Mouse (Mus musculus) cerebellum, postnatal 36 days (tissue): ENCODE results near the gene Rnf169.

Source experiments
- DNase-seq, 2 experiments: peaks; one replicate each; pipeline ENCODE4 v3.0.0; 2021 to 2022; ENCODE audit warnings: mixed read lengths in 2 of 2

Rnf169 gene

DNA sequence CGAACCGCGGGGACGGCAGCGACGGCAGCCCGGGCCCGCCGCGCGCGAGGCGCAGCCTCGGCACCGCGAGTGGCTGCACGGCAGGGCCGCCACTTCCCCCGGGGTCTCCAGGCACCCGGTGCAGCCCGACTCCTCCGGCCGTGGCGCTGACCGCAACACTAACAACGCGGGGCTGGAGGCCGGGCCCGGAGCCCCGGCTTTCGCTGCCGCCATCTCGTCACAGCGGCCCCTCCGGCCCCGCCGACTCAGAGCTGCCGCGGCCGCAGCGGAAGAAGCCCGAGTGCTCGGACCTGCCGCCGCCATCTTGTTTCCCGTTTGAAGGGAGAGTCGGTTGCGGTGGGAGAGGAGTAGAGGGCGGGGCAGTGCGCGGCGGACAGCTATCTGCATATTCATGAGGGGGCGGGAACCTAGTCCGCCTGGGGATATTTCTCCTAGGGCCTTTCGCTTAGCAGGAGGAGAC is at the start of gene Rnf169:
TSS of gene Rnf169 (minus strand) at position 317 of the 460 bp plus-strand sequence.
- peak; percentile 89 to 91 for DNase-seq

GRCm38 (mm10) chr7:100029307-100029706 is 49.1 kb upstream of the Rnf169 start:
- DNase-seq: no peak

GRCm38 (mm10) chr7:100027353-100027752 is 47.1 kb upstream of the Rnf169 start:
- DNase-seq: no peak

- no peak for DNase-seq
Measured at GRCm38 (mm10) chr7:100017056-100017455, 36.8 kb upstream of the Rnf169 start.

- DNase-seq: peak; percentile 71 to 73
Measured at GRCm38 (mm10) chr7:100014123-100014600, 33.9 kb upstream of the Rnf169 start.

DNA sequence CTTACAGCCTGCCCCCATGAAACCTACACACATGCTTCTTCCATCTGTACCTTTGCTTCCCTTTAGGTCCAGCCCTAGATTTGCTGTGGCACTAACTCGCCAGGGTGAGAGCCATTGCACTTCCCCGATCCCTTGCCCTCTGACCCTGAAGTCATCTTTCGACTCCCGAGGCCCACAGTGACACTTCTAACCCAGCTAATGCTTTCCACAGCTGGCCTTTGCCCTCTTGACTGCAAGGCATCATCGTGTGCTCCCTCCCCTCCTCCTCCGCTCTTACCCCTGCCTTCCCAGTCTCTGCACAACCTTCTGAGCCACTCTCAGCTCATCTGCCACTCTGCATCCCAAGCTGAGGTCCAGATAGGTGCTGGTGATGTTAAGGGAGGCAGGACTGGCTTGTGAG is 32.3 kb upstream of the Rnf169 start:
- no peak for DNase-seq

DNA sequence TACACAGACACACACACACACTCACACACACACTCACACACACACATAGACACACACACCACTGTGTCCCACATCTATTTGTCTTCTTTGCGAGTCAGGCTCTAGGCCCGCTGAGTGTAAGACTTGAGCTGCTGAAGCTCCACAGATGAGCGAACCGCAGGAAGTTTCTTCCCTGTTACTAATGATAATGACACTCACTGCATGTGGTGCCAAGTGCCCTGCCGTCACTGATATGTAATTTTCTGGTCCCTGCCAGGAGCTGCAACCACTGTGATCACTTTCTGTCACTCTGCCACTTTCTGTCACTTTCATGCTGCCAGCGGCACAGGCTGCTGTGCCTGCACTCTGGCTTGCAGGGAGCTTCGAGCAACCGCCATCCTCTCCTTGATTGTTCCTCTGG is 31.8 kb upstream of the Rnf169 start:
- no peak for DNase-seq

GRCm38 (mm10) chr7:100010711-100011110 is 30.5 kb upstream of the Rnf169 start:
- no peak for DNase-seq

- peak; percentile 56 to 63 for DNase-seq
Measured at GRCm38 (mm10) chr7:100009640-100010039, 29.4 kb upstream of the Rnf169 start.

GRCm38 (mm10) chr7:100008765-100009164 is 28.5 kb upstream of the Rnf169 start:
- no peak for DNase-seq

GRCm38 (mm10) chr7:100006411-100006810 is 26.2 kb upstream of the Rnf169 start:
- no peak for DNase-seq

DNA sequence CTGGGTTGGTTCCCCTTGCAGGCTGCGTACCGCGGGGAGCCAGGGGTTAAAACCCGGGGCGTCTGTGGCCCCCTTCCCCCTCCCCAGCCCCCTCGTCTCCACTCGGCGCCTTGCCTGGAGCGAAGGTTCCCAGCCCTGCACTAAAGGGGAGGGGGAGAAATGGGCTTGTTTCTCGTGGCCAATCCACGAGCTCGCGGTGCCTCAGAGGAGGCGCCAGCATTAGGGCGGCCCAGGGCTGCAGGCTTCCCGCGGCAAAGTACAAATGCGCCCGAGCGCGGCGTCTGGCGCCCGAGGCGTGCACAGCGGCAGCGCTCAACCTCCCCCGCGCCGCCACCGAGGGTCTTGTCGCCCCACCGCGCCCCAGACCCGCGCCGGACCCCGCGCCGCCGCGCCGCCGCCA is 25.5 kb upstream of the Rnf169 start, which contains the start of gene Chrdl2:
TSS of gene Chrdl2 (plus strand) at position 383 of the 400 bp plus-strand sequence.
- DNase-seq: no peak

GRCm38 (mm10) chr7:100003781-100004180 is 23.5 kb upstream of the Rnf169 start:
- DNase-seq: no peak

DNA sequence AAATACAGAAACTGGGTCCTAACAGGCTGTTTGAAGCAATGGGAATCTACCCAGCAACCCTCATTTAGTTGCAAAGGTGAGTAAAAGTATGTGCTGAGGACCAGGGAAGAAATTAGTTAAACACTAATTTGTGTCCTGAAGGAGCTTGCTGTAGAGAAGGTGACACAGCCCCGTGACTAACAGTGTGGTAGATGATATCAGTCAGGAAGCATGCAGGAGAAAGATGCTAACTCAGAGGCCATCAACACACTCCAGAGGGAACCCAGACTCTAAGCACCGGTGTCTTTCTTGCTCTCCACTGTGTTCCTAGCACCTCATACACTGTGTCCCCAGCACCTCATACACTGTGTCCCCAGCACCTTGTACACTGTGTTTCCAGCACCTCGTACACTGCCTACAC is 18.4 kb upstream of the Rnf169 start:
- no peak for DNase-seq

- no peak for DNase-seq
Measured at GRCm38 (mm10) chr7:99995186-99995585, 14.9 kb upstream of the Rnf169 start.

GRCm38 (mm10) chr7:99993159-99993558 is 12.9 kb upstream of the Rnf169 start:
- no peak for DNase-seq

DNA sequence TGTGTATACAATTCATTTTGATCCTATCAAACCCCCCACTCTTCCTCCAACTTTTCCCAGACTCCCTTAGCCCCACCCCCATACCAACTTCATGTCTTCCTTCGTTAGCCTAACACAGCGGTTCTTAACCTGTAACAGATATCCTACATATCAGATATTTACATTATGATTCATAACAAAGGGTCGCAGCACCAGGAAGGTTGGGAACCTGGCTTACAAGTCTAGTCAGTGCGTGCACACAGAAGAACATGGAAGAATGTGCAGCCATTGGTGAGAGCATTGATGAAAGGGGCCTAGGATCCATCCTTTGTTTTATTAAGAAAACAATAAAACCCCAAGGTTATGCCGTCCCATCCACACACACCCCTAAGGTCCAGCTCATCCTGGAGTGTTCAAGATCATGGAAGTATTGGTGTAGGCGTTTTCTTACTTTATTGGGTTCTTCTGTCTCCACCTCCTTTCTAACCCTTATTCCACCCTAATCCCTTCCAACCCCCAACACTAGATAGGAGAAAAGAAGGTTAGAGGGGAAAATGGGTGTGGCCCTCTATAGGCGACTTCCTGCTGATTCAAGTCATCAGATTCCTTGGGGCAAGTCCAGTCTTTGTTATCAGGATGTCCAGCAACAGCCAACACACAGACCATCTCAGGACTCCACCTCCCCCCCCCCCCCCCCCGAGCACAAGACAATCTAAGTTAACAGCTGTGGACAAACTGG is 10.9 kb upstream of the Rnf169 start:
- no peak for DNase-seq

GRCm38 (mm10) chr7:99989844-99990760 is 9.9 kb upstream of the Rnf169 start:
- DNase-seq: peak in 1 of 2 experiments; percentile 34

GRCm38 (mm10) chr7:99988725-99989124 is 8.5 kb upstream of the Rnf169 start:
- peak; percentile 78 to 79 for DNase-seq

- DNase-seq: no peak
Measured at GRCm38 (mm10) chr7:99982256-99983242, 2.3 kb upstream of the Rnf169 start.

DNA sequence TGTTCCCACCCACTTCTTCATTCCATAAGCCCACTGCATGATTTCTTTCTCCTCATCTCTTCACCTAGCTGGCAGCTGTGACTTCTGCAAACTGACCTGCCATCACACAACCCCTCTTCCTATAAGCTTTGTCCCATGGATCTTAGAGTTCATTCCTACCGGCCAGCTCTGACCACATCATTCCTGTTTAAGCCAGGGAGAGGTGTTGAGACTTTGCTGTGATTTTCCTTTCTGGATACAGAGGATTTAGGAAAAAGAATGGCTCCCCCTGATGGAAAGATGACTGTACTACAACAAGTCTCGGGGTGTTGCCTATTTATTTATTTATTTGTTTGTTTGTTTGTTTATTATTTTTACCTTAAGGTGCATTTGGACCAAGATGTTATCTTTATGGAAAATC is 1.1 kb upstream of the Rnf169 start:
- peak; percentile 33 to 68 for DNase-seq

- peak; percentile 40 for DNase-seq
Measured at GRCm38 (mm10) chr7:99979546-99980131, 609 bp downstream of the Rnf169 start.
